Mouse (Mus musculus) spleen, postnatal 36 days (tissue): ENCODE measurements around the gene Cpped1.

Experiments
- DNase-seq, 2 experiments: peaks; one replicate each; pipeline ENCODE4 v3.0.0; 2022; ENCODE audit warnings: low spot score in 2 of 2, mixed read lengths in 1 of 2

Cpped1 gene

GRCm38 (mm10) chr16:11774321-11774720, 134.9 kb downstream of the Cpped1 start:
- no peak for DNase-seq

DNA sequence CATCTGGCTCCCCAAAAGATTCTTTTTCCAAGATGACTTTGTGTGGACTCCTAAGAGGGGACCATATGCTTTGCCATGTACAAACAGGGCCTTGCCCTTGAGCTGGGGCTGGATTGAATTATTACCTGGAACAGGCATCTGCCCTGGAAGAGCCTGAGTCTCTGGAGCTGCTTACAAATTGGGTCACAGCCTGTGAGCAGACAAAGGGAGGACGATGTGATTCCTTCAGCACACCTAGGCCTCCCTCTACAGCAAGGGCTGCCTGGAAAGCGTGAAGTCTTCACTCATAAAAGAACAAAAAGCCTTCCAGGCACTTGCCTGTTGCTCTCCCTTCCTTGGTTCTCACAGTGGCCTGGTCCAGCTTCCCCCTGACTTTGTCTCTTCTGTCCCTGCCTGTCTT, 136.9 kb downstream of the Cpped1 start:
- no peak for DNase-seq

DNA sequence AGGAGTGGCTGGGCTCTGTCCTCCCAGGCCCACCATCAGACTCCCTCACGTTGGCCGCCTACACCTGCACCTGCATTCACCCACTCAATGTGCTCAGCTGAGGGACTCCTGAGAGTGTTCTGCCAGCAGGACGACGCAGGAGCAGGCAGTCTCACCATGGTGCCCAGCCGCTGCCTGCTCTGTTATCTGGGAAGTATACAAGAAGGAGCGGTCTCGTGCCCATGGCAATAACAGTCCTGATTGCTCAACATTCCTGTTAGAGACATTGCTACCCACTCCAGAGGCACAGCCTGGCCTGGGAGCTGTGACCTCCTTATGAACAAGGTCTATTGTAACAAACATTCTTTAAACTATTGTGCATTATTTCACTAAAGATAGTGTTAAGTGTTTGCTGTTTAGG, 151.3 kb downstream of the Cpped1 start:
- no peak for DNase-seq

DNA sequence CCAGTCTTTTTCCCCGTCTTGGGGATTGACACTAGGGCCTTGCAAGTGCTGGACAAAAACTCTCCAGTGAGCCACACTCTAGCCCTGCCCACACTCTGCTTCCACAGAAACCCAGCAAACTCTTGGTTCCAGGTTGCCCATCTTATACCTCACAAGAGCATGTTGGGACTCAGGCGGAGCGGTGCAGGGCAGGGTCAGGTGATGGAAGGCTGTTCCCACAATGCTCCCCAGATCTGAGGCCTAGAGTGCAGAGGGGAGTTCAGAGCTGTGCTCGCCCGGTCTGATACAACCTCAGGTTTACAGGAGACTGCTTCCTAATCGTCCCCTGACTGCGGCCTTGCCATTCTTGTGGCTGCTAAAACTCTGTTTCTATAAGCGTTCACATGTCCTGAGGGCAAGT, 151.8 kb downstream of the Cpped1 start:
- no peak for DNase-seq

DNA sequence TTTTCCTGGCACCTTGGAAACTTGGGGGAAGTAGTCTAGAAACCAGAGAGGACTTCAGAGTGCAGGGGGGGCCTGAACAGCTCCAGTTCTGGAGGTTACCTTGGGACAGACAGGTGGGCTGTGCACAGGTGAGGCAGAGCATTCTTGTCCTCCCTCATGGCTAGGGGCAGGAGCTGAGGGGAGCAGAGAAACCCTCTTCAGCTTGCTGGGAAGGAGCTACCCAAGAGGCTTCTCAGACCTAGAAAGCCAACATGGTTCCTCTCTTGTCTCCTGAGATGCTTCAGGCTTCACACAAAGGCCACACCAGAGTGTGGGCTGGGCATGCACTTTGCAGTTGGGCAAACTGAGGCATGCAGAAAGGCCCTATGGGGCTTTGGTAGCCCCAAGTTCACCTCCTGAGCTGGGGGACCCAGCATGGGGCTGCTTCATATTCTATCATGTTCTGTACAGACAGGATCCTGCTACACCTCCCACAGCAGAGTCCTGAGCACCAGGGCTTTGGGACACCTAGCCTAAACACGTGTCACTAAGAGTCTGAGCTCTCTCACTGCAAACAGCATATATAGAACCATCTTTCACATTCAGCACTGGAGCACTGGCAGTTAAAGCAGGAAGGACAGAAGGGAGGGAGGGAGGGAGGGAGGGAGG, 152.5 kb downstream of the Cpped1 start:
- no peak for DNase-seq

- no peak for DNase-seq
Measured at GRCm38 (mm10) chr16:11755281-11756066, 153.8 kb downstream of the Cpped1 start.

- no peak for DNase-seq
Measured at GRCm38 (mm10) chr16:11754136-11754535, 155.1 kb downstream of the Cpped1 start.
